Mouse (Mus musculus) lung, adult 2 months (tissue): ENCODE data around the gene Ar. TPM values are rescaled to one million over a fixed set of nuclear protein-coding genes. Genes with fewer than 3 reads are reported as not detected.

Source experiments
- DNase-seq: peaks from one replicate; pipeline ENCODE4 v3.0.0; 2022
- H3K4me1 ChIP-seq: fragments of 200-500 bp; 2 replicates; pipeline ENCODE4 v1.6.1; 2011; ENCODE audit warnings: low read length; ENCODE audit not compliant: control insufficient read depth, insufficient read depth
- H3K4me3 ChIP-seq: fragments of 200-500 bp; replicated peaks from 2 replicates; pipeline ENCODE3; 2011; ENCODE audit warnings: low read depth, mild to moderate bottlenecking, control low read depth, low read length; ENCODE audit errors: extremely low read depth
- CTCF ChIP-seq: fragments of 200-500 bp; IDR thresholded peaks from 2 replicates; pipeline ENCODE4 v1.5.1; 2011; ENCODE audit warnings: mild to moderate bottlenecking, low read length, control low read depth; ENCODE audit not compliant: insufficient read depth
- POLR2A ChIP-seq: fragments of 200-500 bp; IDR thresholded peaks from 2 replicates; pipeline ENCODE4 v1.6.1; 2011; ENCODE audit warnings: low read depth, mild to moderate bottlenecking, control low read depth, low read length, borderline replicate concordance; ENCODE audit errors: extremely low read depth
- WGBS: fragments of 180-500 bp; shearing (Covaris S2); methylation state at CpG from one replicate; pipeline ENCODE4 v1.1.7; 2018; 5-methylcytosine and 5-hydroxymethylcytosine counted together
- polyA plus RNA-seq: library from polyadenylated mRNA; depleted of rRNA; stranded (reverse); fragments of >200 nt; gene quantifications from 2 replicates; pipeline ENCODE4 v1.2.3, GENCODE M21; 2012

Gene Ar
- polyA plus RNA-seq, 1 experiment = 0.96 TPM

DNA sequence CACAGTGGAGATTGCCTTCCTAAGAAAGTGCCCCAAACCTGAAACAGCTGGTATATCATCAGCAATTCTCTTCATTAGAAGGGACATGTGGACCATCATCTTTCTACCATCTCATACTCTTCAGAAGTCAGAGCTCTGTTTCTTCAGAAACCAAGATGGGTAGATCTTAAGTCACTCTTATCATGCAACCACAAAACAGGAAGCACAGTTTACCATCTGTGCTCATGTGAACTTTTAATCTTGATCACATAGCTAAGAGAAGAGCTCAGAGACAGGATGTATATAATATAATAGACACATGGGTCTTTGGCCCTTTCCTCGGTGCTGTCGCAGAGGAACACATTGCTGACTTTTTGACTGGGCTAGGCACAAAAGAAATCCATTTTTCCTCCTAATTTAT is 111.1 kb downstream of the Ar start:
- DNase-seq = no peak
- TF ChIP-seq POLR2A (no peak), CTCF (no peak)
- WGBS = 54% methylated on average over 2 of the region's 2 CpGs
- Histone ChIP-seq H3K4me1 (no peaks in the 10 kb centered on the region), H3K4me3 (no peak overlapping the region)

DNA sequence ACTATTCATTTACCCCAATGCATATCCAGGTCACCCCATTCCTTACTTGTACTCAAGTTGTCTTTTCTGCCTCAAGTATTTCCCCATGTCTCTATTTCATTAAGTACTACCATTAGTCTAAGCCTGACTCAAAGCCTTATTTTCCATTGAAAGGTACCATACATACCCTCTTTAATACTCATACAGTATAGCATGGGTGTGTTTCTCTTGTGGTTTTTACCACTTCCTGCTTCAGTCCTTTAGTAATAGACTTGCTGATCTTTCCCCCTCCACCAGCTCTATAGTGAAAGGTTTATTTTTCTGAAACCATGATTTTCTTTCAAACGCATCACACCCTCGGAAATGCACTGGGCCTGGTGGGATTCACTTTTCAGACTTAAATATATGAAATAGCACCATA is 117.2 kb downstream of the Ar start:
- Histone ChIP-seq H3K4me3 (no peak overlapping the region), H3K4me1 (no peaks in the 10 kb centered on the region)
- WGBS = 92% methylated on average over 2 of the region's 2 CpGs
- no peak for DNase-seq
- TF ChIP-seq POLR2A (no peak), CTCF (no peak)

DNA sequence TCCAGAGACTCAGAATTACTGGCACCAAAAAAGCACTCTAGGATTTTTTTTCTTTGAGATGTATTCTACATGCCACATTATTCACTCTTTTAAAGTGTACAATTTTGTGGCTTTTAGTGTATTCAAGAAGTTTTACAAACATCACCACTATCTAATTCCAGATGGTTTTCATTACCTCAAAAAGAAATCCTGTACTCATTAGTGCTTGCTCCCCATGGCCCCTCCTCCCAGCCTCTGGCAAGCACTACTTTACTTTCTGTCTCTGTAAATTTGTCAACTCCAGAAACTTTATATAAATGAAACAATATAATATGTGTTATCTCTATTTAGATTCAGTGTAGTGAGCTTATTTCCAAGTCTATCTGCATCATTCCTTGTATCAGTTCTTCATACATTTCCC is 122.8 kb downstream of the Ar start:
- no peak for DNase-seq
- H3K4me3 ChIP-seq = no peak overlapping the region
- TF ChIP-seq CTCF = no peak
- no peak for TF ChIP-seq POLR2A
- no peaks in the 10 kb centered on the region for H3K4me1 ChIP-seq

DNA sequence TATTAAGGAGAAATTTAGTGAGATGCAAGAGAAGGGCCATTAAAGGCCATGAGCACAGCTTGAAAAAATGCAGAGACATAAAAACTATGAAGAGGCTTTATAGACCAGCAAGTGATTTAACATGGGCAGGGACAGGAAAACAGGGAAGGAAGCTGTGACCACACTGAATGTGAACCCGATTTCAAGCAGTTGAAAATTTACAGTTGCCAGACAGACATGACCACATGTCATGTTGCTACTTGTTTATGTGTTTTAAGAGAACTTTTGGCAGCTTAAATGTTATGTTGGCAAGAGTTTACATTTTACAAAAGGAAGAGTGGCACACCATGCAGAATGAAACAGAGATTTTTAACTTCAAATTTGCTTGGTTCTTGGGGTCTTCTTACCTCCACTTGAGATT is 143.2 kb downstream of the Ar start:
- Histone ChIP-seq H3K4me3 (no peak overlapping the region), H3K4me1 (no peaks in the 10 kb centered on the region)
- TF ChIP-seq POLR2A (no peak), CTCF (no peak)
- 22% methylated on average over 1 of the region's 1 CpGs for whole genome bisulfite sequencing
- no peak for DNase-seq

DNA sequence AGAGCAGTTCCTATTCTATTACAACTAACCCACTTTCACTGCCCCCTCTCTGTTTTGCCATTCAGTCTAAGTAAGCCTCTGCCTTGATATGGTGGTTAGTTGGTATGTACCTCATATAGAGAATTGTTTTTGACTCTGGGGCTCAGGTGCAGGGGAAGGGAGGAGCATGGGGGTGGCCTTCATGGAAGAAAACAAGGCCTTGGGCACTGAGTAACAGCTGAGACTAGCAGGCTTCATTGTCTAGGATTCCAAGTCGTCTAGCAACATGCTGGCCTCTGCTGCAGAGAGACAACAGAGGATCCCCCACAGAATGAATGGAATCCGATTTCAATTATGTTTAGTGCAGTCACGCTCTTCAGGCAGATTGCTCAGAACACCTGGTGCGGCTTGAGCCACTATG is 152.1 kb downstream of the Ar start:
- Histone ChIP-seq H3K4me1 (no peaks in the 10 kb centered on the region), H3K4me3 (no peak overlapping the region)
- no peak for DNase-seq
- WGBS = 72% methylated on average over 4 of the region's 4 CpGs
- TF ChIP-seq CTCF (no peak), POLR2A (no peak)

GRCm38 (mm10) chrX:98301924-98302323 is 153.4 kb downstream of the Ar start:
- TF ChIP-seq POLR2A = no peak
- TF ChIP-seq CTCF = no peak
- H3K4me3 ChIP-seq = no peak overlapping the region
- no peak for DNase-seq
- WGBS = 53% methylated on average over 2 of the region's 2 CpGs
- H3K4me1 ChIP-seq = no peaks in the 10 kb centered on the region

- no peak overlapping the region for H3K4me3 ChIP-seq
- no peak for DNase-seq
Observed at GRCm38 (mm10) chrX:98315961-98316360, 167.4 kb downstream of the Ar start.

DNA sequence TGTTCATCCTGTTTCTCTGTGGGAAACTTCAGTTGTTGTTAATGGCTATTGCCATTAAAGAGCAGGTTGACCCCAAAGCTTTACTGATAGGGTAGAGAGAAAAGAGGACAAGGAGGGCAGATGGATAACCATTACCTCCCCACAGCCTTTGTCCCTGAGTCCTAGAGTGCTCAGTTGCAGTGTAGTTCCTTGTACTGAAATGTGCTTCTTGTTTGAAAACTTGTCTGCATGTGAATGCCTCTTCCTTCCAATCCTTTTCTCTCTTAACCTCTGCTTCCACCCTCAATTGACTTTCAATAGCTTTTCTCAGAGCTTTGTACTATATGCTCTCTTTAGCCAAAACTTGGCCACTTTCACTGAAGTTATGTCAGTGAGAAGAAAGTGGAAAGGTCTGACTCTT is 168.9 kb downstream of the Ar start:
- H3K4me1 ChIP-seq = no peaks in the 10 kb centered on the region
- H3K4me3 ChIP-seq = no peak overlapping the region
- DNase-seq = no peak
- no peak for TF ChIP-seq POLR2A

More at GRCm38 (mm10) chrX:98315961-98316360, 167.4 kb downstream of the Ar start:
- no peaks in the 10 kb centered on the region for H3K4me1 ChIP-seq
- 84% methylated on average over 3 of the region's 3 CpGs for WGBS
- TF ChIP-seq CTCF (no peak), POLR2A (no peak)

DNA sequence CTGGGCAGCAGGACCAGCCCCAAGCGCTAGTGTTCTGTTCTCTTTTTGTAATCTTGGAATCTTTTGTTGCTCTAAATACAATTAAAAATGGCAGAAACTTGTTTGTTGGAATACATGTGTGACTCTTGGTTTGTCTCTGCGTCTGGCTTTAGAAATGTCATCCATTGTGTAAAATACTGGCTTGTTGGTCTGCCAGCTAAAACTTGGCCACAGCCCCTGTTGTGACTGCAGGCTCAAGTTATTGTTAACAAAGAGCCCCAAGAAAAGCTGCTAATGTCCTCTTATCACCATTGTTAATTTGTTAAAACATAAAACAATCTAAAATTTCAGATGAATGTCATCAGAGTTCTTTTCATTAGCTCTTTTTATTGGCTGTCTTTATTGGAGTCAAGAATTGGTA is 174.5 kb downstream of the Ar start:
- 61% methylated on average over 2 of the region's 2 CpGs for WGBS
- no peak overlapping the region for H3K4me3 ChIP-seq
- no peaks in the 10 kb centered on the region for H3K4me1 ChIP-seq
- no peak for TF ChIP-seq POLR2A
- TF ChIP-seq CTCF = no peak
- DNase-seq = no peak

GRCm38 (mm10) chrX:98347481-98347880 is 198.9 kb downstream of the Ar start:
- no peak for DNase-seq
- 69% methylated on average over 1 of the region's 1 CpGs for WGBS

GRCm38 (mm10) chrX:98348036-98348435 is 199.5 kb downstream of the Ar start:
- 44% methylated on average over 4 of the region's 4 CpGs for WGBS
- Histone ChIP-seq H3K4me3 (no peak overlapping the region), H3K4me1 (no peaks in the 10 kb centered on the region)
- TF ChIP-seq CTCF (no peak), POLR2A (no peak)
- DNase-seq = no peak

More at GRCm38 (mm10) chrX:98347481-98347880, 198.9 kb downstream of the Ar start:
- TF ChIP-seq CTCF (no peak), POLR2A (no peak)
- Histone ChIP-seq H3K4me1 (no peaks in the 10 kb centered on the region), H3K4me3 (no peak overlapping the region)
